37 mouse cellular contexts compared by ENCODE assay signal in the genomic region with DNA sequence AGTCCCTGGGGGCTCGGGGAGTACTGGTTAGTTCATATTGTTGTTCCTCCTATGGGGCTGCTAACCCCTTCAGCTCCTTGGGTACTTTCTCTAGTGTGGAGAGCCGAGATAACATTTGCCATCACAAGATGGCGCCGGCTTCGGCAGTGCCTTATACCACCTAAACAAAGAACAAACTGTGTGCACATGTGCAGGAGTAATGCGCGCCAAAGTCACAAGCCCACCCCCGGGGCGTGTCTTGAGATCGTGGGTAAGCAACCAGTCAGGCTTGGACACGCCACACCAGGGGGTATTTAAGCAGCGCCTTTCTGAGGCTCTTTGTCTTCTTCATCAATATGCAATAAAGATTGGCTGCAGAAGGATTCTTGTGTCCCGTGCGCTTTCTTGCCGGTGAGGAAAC. TPM values are rescaled to one million over a fixed set of nuclear protein-coding genes. Genes with fewer than 3 reads are reported as not detected.
"Had no signal": no experiment of that assay in that cellular context is flagged by ENCODE, and none has a peak within 500 bp of the region (broad histone marks: within the 10 kb centered on the region; RNA-seq: fewer than 3 reads in every experiment).

No protein-coding gene starts in this region.

- DNase-seq: left cerebral cortex, postnatal 4 days; liver; liver, embryonic 13.5 days; liver, postnatal 0 days; lung, adult 18-20 months; lung, adult 2 months; lung, embryonic 14.5 days; lung, postnatal 10 days; lung, postnatal 14 days; lung, postnatal 36 days; lung, postnatal 4 days; midbrain, embryonic 14.5 days had no signal

- ATAC-seq: liver, embryonic 12.5 days; liver, postnatal 0 days; lung, postnatal 0 days; midbrain, embryonic 13.5 days; midbrain, embryonic 15.5 days; midbrain, embryonic 16.5 days had no signal

RNA-seq across cellular contexts. Expression of a gene that starts 15.9 kb away (rescaled TPM):
- total RNA-seq: left cerebral cortex, postnatal 10 days; left cerebral cortex, postnatal 25 days; left cerebral cortex, postnatal 36 days; left cerebral cortex, postnatal 4 days; liver, adult 2 months; megakaryocyte, adult 5-6 weeks; megakaryocyte-erythroid progenitor cell, adult 5-6 weeks; midbrain, postnatal 0 days; monocyte, adult 5-6 weeks had no signal
- polyA plus RNA-seq: limb, embryonic 10.5 days; limb, embryonic 11.5 days; limb, embryonic 12.5 days; limb, embryonic 13.5 days; liver, adult 2 months; liver, embryonic 11.5 days; liver, embryonic 12.5 days; liver, embryonic 13.5 days; liver, embryonic 14.5 days; liver, postnatal 0 days; macrophage; midbrain, embryonic 10.5 days; midbrain, embryonic 11.5 days; midbrain, embryonic 12.5 days; midbrain, embryonic 13.5 days; midbrain, embryonic 14.5 days; midbrain, embryonic 15.5 days; midbrain, embryonic 16.5 days; midbrain, postnatal 0 days; myocyte; neural tube, embryonic 11.5 days had no signal
